Mouse (Mus musculus): ENCODE measurements around the gene Ska2. TPM values are rescaled to one million over a fixed set of nuclear protein-coding genes. Genes with fewer than 3 reads are reported as not detected.

Ska2 gene
- total RNA-seq, 1 experiment from 2014 or later: 8.3 TPM

DNA sequence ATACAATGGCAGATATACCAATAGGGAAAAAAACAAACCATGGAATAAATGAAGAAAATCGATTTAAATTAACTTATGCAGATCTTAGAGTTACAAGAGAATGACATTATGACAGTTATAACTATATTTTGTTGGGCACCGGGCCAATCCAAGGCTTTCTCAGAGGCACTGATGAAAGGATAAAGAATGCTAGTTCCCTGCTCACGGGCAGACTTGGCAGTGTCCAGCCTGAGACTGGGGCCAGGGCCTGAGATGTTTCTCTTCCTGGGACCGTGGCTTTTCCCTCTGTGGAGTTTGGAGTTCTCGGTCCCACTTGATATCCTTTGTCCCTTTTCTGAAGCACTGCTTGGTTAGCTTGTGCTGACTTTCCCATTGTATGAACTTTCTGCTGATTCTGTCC is 64.6 kb downstream of the Ska2 start:
- no peak for DNase-seq

Small RNA genes lying within 50 kb of the gene (microRNA-seq; reads per million reads assigned to microRNA genes)
- 264 to 355 reads per million in 2 experiments for gene Mir301

Other genes with a start within 250 kb of the Ska2 start
- 38.3 and 38.6 TPM in 2 replicates for gene Ypel2, start 115.5 kb upstream of the Ska2 start, total RNA-seq (2021)
- gene Gdpd1, start 35.2 kb upstream of the Ska2 start, total RNA-seq (2021): 4.3 and 4.8 TPM in 2 replicates
- 16.2 and 19.6 TPM in 2 replicates for gene Smg8, start 22.5 kb upstream of the Ska2 start, total RNA-seq (2021)
- gene Prr11, start 526 bp upstream of the Ska2 start, total RNA-seq (2021): 2.5 and 3.4 TPM in 2 replicates
- 14.6 and 22.0 TPM in 2 replicates for gene Trim37, start 17.8 kb downstream of the Ska2 start, total RNA-seq (2021)
- 24.3 and 28.3 TPM in 2 replicates for gene Ppm1e, start 249.8 kb downstream of the Ska2 start, total RNA-seq (2021)

Measured in adrenal gland, postnatal 25 days (tissue).